Mouse (Mus musculus) liver, embryonic 14.5 days (tissue): Measurements from ENCODE around the gene Prcp. TPM values are rescaled to one million over a fixed set of nuclear protein-coding genes. Genes with fewer than 3 reads are reported as not detected.
A peak's percentile ranks its signal among the peaks of the same experiment; 100 is the strongest.

Experiments
- ATAC-seq: fragments of 200-750 bp; cut with Nextera tagmentation; 2 replicates; pipeline ENCODE4 v1.8.0; 2017; ENCODE audit warnings: moderate number of reproducible peaks, mild to moderate bottlenecking, moderate library complexity; ENCODE audit not compliant: insufficient read depth
- DNase-seq, 3 experiments: peaks; one replicate each; pipeline ENCODE4 v3.0.0-alpha.2; 2012 to 2013; ENCODE audit warnings: low read depth in 3 of 3, low spot score in 3 of 3
- H3K27ac ChIP-seq: fragments of 300-500 bp; sonication (generic); 2 replicates; pipeline ENCODE4 v1.5.1; 2014; ENCODE audit warnings: moderate library complexity, mild to moderate bottlenecking, control low read depth, inconsistent platforms
- H3K27me3 ChIP-seq: fragments of 300-500 bp; sonication (generic); 2 replicates; pipeline ENCODE4 v1.6.1; 2014; ENCODE audit warnings: mild to moderate bottlenecking, low read length, moderate library complexity; ENCODE audit not compliant: control insufficient read depth, insufficient read depth
- H3K36me3 ChIP-seq: fragments of 300-500 bp; sonication (generic); replicated peaks from 2 replicates; pipeline ENCODE4 v1.6.1; 2014; ENCODE audit warnings: low read depth; ENCODE audit not compliant: control insufficient read depth, insufficient read depth
- H3K4me1 ChIP-seq, 2 experiments: fragments of 200-500 bp in 1 of 2; fragments of 300-500 bp in 1 of 2; sonication (generic) in 1 of 2; replicated peaks; 2 replicates each; pipeline ENCODE4 v1.6.1; 2012 to 2014; ENCODE audit warnings: antibody characterized with exemption in 1 of 2, inconsistent platforms in 1 of 2, low read length in 1 of 2; ENCODE audit not compliant: control insufficient read depth in 2 of 2, insufficient read depth in 2 of 2
- H3K4me2 ChIP-seq: fragments of 300-500 bp; sonication (generic); 2 replicates; pipeline ENCODE4 v1.6.1; 2014; ENCODE audit warnings: low read depth, mild to moderate bottlenecking, control low read depth, moderate library complexity
- H3K4me3 ChIP-seq, 2 experiments: fragments of 200-500 bp in 1 of 2; fragments of 300-500 bp in 1 of 2; sonication (generic) in 1 of 2; 2 replicates each; pipeline ENCODE4 v1.5.1; 2012 to 2014; ENCODE audit warnings: low read depth in 2 of 2, low read length in 2 of 2, mild to moderate bottlenecking in 2 of 2, control low read depth in 1 of 2, inconsistent platforms in 1 of 2, moderate library complexity in 1 of 2; ENCODE audit not compliant: insufficient read depth in 1 of 2
- H3K9ac ChIP-seq: fragments of 300-500 bp; sonication (generic); replicated peaks from 2 replicates; pipeline ENCODE4 v1.6.1; 2014; ENCODE audit warnings: mild to moderate bottlenecking, control low read depth, moderate library complexity
- H3K9me3 ChIP-seq: fragments of 300-500 bp; sonication (generic); 2 replicates; pipeline ENCODE4 v1.6.1; 2016; ENCODE audit warnings: low read length, mixed read lengths; ENCODE audit not compliant: control insufficient read depth
- CTCF ChIP-seq: IDR thresholded peaks from 2 replicates; pipeline ENCODE4 v1.5.1; 2016; ENCODE audit warnings: antibody characterized with exemption, low read depth, control low read depth
- EP300 ChIP-seq: IDR thresholded peaks from 2 replicates; pipeline ENCODE4 v1.6.1; 2016; ENCODE audit warnings: antibody characterized with exemption, low read depth
- WGBS: fragments of 180-500 bp; shearing (Covaris S2); extraction: QIAGEN DNeasy Blood & Tissue Kit; methylation state at CpG from one replicate; pipeline ENCODE4 v1.1.7; 2014; ENCODE audit not compliant: insufficient replicate concordance; 5-methylcytosine and 5-hydroxymethylcytosine counted together
- polyA plus RNA-seq, 2 experiments: library from polyadenylated mRNA; depleted of rRNA in 1 of 2; stranded (reverse) in 1 of 2; unstranded in 1 of 2; fragments of >200 nt; fragmentation: Nextera tagmentation in 1 of 2; extraction: Ambion mirVana in 1 of 2; gene quantifications; 2 replicates each; pipeline versions ENCODE4 v1.2.1 to v1.2.3; 2012 to 2014

Gene Prcp
- polyA plus RNA-seq, 2 experiments: 13.1 to 18.0 TPM

DNA sequence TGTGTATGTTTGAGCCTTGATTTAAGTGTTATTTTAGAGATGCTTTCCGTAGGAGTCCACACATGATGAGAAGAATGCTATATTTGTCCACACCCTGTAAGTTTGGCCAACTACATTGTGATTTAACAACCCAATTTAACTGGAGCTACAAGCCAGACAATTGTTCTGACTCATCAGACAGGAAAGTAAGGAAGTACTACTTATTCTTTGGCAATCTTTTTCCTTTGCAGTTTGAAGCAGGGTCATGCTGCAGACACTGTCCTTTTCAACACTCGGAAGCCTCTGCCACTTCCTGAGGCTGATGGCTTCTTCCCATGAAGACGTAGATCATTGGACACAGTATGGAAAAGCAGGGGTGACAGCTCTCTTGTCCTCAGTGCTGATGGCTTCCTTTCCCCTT is 76.5 kb downstream of the Prcp start:
- DNase-seq (no peak), ATAC-seq (peak; percentile 45; the same call in 1 of the 2 replicates)
- H3K9me3 ChIP-seq: no peaks in the 10 kb centered on the region
- no peak for TF ChIP-seq EP300
- no peak for TF ChIP-seq CTCF
- H3K4me3 ChIP-seq: no peak overlapping the region
- H3K27ac ChIP-seq: no peak overlapping the region
- H3K27me3 ChIP-seq: no peaks in the 10 kb centered on the region
- no peak overlapping the region for H3K9ac ChIP-seq
- 26% methylated on average over 3 of the region's 3 CpGs for WGBS
- H3K4me2 ChIP-seq: no peak overlapping the region
- H3K36me3 ChIP-seq: no peaks in the 10 kb centered on the region
- no peaks in the 10 kb centered on the region for H3K4me1 ChIP-seq

DNA sequence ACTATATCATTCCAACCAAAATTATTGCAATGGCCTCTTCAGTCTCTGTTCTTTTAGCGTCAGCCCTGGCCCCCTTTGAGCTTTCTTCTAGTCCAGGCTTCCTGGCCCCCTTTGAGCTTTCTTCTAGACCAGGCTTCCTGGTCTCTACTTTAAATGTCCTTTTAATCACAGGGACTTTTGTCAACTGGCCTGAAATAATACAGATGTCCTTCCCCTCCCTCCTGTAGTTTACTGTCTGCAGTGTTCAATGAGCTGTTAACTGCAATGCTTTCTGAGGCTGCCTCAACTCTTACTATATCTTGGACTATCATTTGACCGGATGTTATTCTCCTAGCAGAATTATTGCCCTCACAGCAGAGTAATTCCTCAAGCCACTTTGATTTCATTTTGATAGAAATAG is 77.9 kb downstream of the Prcp start:
- no peak overlapping the region for H3K4me2 ChIP-seq
- no peak overlapping the region for H3K27ac ChIP-seq
- H3K27me3 ChIP-seq: no peaks in the 10 kb centered on the region
- no peaks in the 10 kb centered on the region for H3K36me3 ChIP-seq
- ATAC-seq: no peak
- no peak overlapping the region for H3K4me3 ChIP-seq
- DNase-seq: no peak
- WGBS: 49% methylated on average over 2 of the region's 2 CpGs
- no peaks in the 10 kb centered on the region for H3K9me3 ChIP-seq
- H3K4me1 ChIP-seq: no peaks in the 10 kb centered on the region
- no peak overlapping the region for H3K9ac ChIP-seq
- no peak for TF ChIP-seq EP300
- no peak for TF ChIP-seq CTCF

DNA sequence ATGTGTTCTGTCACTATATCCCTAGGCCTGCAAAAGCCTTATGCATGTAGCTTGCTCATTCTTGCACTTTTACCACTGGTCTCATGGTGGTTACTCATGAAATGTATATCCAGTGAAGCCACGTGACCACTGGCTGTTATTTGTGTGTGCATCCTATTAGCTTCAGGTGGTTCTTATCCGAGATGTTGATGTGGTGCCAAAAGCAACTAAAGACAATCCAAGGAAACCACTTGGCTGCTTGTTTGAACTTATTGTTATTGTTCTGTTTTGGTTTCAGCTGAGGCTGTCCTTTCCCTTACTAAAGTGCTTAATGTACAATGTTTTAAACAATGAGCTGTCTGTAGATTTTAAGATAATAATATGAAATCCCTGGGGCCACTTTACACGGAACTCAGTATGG is 85.5 kb downstream of the Prcp start:
- ATAC-seq (no peak), DNase-seq (no peak)
- H3K4me2 ChIP-seq: no peak overlapping the region
- H3K9me3 ChIP-seq: no peaks in the 10 kb centered on the region
- WGBS: 35% methylated on average over 3 of the region's 3 CpGs
- no peak overlapping the region for H3K27ac ChIP-seq
- no peak for TF ChIP-seq EP300
- TF ChIP-seq CTCF: no peak
- no peak overlapping the region for H3K9ac ChIP-seq
- H3K4me3 ChIP-seq: no peak overlapping the region
- no peaks in the 10 kb centered on the region for H3K4me1 ChIP-seq
- no peaks in the 10 kb centered on the region for H3K36me3 ChIP-seq
- no peaks in the 10 kb centered on the region for H3K27me3 ChIP-seq

DNA sequence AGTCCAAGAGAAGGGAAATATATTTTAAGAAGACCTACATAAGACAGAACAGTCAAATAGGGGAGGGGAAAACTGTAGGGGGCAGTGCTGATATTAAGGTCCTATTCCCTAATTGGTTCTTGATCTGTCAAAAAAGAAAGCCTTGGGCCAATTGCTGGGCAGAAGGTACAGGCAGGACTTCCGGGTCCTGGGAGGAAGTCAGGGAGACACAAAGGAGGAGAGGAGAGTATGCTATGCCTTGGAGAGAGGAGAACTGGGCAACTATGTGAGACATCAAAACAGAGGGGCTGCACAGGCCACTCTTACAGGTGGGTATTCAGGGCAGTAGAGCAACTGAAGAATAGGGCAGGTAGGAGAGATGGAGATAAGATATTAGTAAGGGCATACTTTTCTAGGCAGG is 87.6 kb downstream of the Prcp start:
- Histone ChIP-seq H3K27me3 (no peaks in the 10 kb centered on the region), H3K4me1 (no peaks in the 10 kb centered on the region), H3K9ac (no peak overlapping the region), H3K9me3 (no peaks in the 10 kb centered on the region), H3K4me2 (no peak overlapping the region), H3K4me3 (no peak overlapping the region), H3K36me3 (no peaks in the 10 kb centered on the region), H3K27ac (no peak overlapping the region)
- TF ChIP-seq CTCF: no peak
- TF ChIP-seq EP300: no peak
- DNase-seq (no peak), ATAC-seq (no peak)
- WGBS: 7% methylated on average over 1 of the region's 1 CpGs

DNA sequence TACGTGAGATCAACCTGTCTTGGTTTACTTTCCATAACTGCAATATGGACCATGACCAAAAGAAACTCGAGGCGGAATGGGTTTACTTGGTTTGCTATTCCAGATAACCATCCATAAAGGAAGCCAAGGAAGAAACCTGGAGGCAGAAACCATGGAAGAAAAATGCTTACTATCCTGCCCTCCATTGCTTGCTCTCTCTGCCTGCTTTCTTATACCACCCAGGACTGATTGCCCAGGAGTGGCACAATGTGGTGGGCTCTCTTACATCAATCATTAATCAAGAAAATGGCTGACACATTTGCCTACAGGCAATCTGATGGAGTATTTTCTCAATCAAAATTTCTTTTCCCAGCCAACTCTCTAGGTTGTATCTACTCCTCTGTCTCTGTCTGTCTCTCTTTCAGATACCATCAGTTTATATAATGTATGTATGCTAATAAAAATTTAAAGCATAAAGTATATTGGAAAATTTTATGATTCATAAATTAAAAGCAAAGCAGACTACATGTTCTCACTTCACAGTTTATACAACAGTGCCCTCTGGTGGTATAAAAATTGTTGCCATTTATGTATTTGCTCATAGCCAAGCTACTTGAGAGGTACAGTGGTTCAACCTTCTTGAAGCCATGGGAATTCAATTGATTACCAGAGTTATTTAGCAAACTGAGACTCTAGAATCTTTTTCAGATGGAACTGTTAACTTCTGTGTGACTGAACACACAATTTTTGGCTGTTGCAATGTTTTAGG is 90.7 kb downstream of the Prcp start:
- Histone ChIP-seq H3K36me3 (no peaks in the 10 kb centered on the region), H3K9ac (no peak overlapping the region), H3K9me3 (no peaks in the 10 kb centered on the region), H3K4me3 (no peak overlapping the region), H3K4me2 (no peak overlapping the region), H3K27me3 (no peaks in the 10 kb centered on the region), H3K27ac (no peak overlapping the region), H3K4me1 (no peaks in the 10 kb centered on the region)
- peak; percentile 26 to 47 (median 40) for DNase-seq
- 48% methylated on average over 3 of the region's 3 CpGs for WGBS
- ATAC-seq: no peak
- TF ChIP-seq CTCF (peak; percentile 53; the same call in 1 of the 2 replicates), EP300 (no peak)
